Mouse (Mus musculus) cerebellum, adult 2 months (tissue): Measurements from ENCODE around the gene As3mt.

Source experiments
- CTCF ChIP-seq: fragments of 200-500 bp; IDR thresholded peaks from 2 replicates; pipeline ENCODE4 v1.5.1; 2011; ENCODE audit warnings: low read depth, mild to moderate bottlenecking, control low read depth, low read length, moderate library complexity, borderline replicate concordance; ENCODE audit not compliant: insufficient read depth
- POLR2A ChIP-seq: fragments of 200-500 bp; IDR thresholded peaks from 2 replicates; pipeline ENCODE4 v1.6.1; 2011; ENCODE audit warnings: low read length, control low read depth, borderline replicate concordance; ENCODE audit not compliant: insufficient read depth

DNA sequence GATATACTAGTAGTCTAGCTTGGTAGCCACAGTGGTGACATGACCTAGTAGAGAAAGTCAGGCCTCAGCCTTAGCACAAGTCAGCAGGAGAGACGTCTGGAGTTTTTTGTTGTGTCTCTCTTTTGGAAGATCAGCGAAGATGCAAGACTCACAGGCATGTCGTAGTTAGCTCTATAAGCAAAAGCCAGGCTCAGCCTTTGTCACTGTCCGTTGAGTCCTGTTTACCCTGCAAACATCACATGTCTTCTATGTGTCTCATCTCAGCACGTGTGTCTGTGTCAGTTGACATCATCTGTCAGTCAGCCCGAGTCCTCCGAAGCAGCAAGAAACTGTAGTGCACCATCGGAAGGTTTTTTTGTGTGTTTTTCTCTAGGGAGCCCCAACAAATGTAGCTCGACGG is 24.1 kb downstream of the As3mt start:
- TF ChIP-seq CTCF: no peak
- no peak for TF ChIP-seq POLR2A
